Mouse (Mus musculus): Measurements from ENCODE around the gene Lrrc71. TPM values are rescaled to one million over a fixed set of nuclear protein-coding genes. Genes with fewer than 3 reads are reported as not detected.

Gene Lrrc71
- polyA plus RNA-seq, 1 experiment from 2014 or later: 0.29 TPM

DNA sequence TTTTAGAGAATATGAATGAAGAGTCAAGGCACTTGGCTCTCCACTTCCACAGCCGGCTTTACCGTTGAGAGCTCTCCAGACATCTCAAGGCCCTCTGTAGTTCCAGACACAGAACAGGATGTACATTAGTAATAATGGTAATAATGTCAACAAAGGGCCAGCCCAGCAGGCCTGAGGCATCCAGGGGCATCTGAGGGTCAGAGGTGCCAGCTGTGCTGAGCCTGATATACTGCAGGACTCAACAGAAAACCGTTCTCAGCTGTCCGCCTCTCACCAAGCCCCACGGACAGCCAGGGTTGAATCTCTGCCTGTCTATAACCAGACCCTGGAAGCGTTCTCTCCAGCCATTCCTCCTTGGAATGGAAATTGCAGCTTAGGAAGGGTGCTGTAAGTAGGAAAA lies 23.9 kb downstream of the Lrrc71 start:
- Histone ChIP-seq H3K36me3 (peaks cover 69% of the 10 kb centered on the region), H3K4me2 (no peak overlapping the region), H3K4me1 (replicated peaks) (no peaks in the 10 kb centered on the region), H3K9ac (no peak overlapping the region), H3K27ac (no peak overlapping the region), H3K4me3 (no peak overlapping the region), H3K27me3 (no peaks in the 10 kb centered on the region), H3K9me3 (replicated peaks) (no peaks in the 10 kb centered on the region)
- no peak for ATAC-seq (replicated peaks; ENCODE audit: insufficient number of reproducible peaks, insufficient read depth, low FRiP score, low read depth)
- WGBS: 68% methylated on average over 6 of the region's 6 CpGs

DNA sequence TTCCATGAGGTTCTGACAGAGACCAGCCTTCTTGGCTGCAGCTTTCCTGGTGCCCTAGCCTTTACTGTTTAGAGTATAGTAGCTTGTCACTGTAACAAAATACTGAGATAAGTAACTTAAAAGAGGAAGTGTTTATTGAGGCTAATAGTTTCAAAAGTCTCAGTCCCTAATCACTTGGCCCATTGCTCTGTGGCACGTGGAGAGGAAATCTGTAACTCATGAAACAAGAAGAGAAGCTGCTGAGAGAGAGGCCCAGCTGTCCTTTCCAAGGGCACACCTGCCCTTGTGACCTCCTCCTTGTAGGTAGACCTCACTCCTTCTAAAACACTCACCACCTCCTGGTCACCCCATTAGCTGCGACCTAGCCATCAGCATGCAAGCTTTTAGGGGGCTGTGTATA lies 29.9 kb downstream of the Lrrc71 start:
- ATAC-seq (replicated peaks; ENCODE audit: insufficient number of reproducible peaks, insufficient read depth, low FRiP score, low read depth): no peak
- Histone ChIP-seq H3K27ac (no peak overlapping the region), H3K4me1 (replicated peaks) (no peaks in the 10 kb centered on the region), H3K27me3 (no peaks in the 10 kb centered on the region), H3K36me3 (peaks cover 57% of the 10 kb centered on the region), H3K9me3 (replicated peaks) (no peaks in the 10 kb centered on the region), H3K4me3 (no peak overlapping the region), H3K9ac (no peak overlapping the region), H3K4me2 (no peak overlapping the region)
- 75% methylated on average over 2 of the region's 2 CpGs for WGBS

Other genes starting within 250 kb of the Lrrc71 start
- gene Etv3, start 223.2 kb downstream of the Lrrc71 start, polyA plus RNA-seq (2015; fragmentation: Nextera tagmentation; extraction: Ambion mirVana): 9.6 and 12.5 TPM in 2 replicates
- gene Arhgef11, start 131.1 kb downstream of the Lrrc71 start, polyA plus RNA-seq (2015; fragmentation: Nextera tagmentation; extraction: Ambion mirVana): 7.5 and 10.8 TPM in 2 replicates
- 0.40 and 4.9 TPM in 2 replicates for gene Ntrk1, start 46.5 kb upstream of the Lrrc71 start, polyA plus RNA-seq (2015; fragmentation: Nextera tagmentation; extraction: Ambion mirVana)
- 0.08 and 0.11 TPM in 2 replicates for gene Insrr, start 48.3 kb upstream of the Lrrc71 start, polyA plus RNA-seq (2015; fragmentation: Nextera tagmentation; extraction: Ambion mirVana)
- gene Pear1, start 75.7 kb upstream of the Lrrc71 start, polyA plus RNA-seq (2015; fragmentation: Nextera tagmentation; extraction: Ambion mirVana): 17.4 and 25.4 TPM in 2 replicates
- gene Sh2d2a, start 98.1 kb upstream of the Lrrc71 start, polyA plus RNA-seq (2015; fragmentation: Nextera tagmentation; extraction: Ambion mirVana): 0.37 and 3.8 TPM in 2 replicates
- gene Prcc, start 137.0 kb upstream of the Lrrc71 start, polyA plus RNA-seq (2015; fragmentation: Nextera tagmentation; extraction: Ambion mirVana): 11.3 and 12.7 TPM in 2 replicates
- gene Hdgf, start 157.7 kb upstream of the Lrrc71 start, polyA plus RNA-seq (2015; fragmentation: Nextera tagmentation; extraction: Ambion mirVana): 134 and 161 TPM in 2 replicates
- gene Mrpl24, start 170.9 kb upstream of the Lrrc71 start, polyA plus RNA-seq (2015; fragmentation: Nextera tagmentation; extraction: Ambion mirVana): 59.2 and 60.6 TPM in 2 replicates
- 23.9 and 33.3 TPM in 2 replicates for gene Isg20l2, start 181.7 kb upstream of the Lrrc71 start, polyA plus RNA-seq (2015; fragmentation: Nextera tagmentation; extraction: Ambion mirVana)
- gene Rrnad1, start 182.1 kb upstream of the Lrrc71 start, polyA plus RNA-seq (2015; fragmentation: Nextera tagmentation; extraction: Ambion mirVana): 12.2 and 17.4 TPM in 2 replicates
- gene Crabp2, start 200.0 kb upstream of the Lrrc71 start, polyA plus RNA-seq (2015; fragmentation: Nextera tagmentation; extraction: Ambion mirVana): 4.1 and 20.1 TPM in 2 replicates
- 14.8 and 16.1 TPM in 2 replicates for gene Nes, start 222.5 kb upstream of the Lrrc71 start, polyA plus RNA-seq (2015; fragmentation: Nextera tagmentation; extraction: Ambion mirVana)